Mouse (Mus musculus): Measurements from ENCODE around the gene Cyp2e1. TPM values are rescaled to one million over a fixed set of nuclear protein-coding genes. Genes with fewer than 3 reads are reported as not detected.

Gene Cyp2e1
- polyA plus RNA-seq (2021; fragmentation: Nextera tagmentation) = 0.67 and 1.3 TPM in 2 replicates
- long read RNA-seq, experiment 1 = 0 reads
- long read RNA-seq, experiment 2, partial matches to known transcripts = 0 of 1 reads
- long read RNA-seq, experiment 2, other reads (novel, unspliced or antisense) = 1 of 1 reads

DNA sequence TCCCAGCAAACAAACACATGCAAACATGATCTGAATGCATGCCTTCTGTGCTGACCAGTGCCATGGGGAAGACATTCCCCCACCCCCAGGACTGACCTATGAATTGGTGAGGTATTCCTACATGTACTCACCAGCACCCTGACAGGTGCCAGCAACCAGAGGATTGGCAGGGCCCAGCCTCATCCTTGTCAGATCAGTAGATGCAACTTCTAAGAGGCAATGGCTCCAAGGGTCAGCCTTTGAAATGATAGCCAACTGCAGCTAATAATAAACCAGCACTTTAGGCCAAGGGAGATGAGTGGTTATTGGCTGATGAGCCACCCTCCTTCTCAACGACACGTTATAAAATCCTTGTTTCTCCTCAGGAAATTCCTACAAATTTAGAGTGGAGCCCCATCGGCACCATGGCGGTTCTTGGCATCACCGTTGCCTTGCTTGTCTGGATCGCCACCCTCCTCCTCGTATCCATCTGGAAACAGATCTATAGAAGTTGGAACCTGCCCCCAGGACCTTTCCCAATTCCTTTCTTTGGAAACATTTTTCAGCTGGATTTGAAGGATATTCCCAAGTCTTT, at the start of gene Cyp2e1:
Cyp2e1 (plus strand) TSS at position 293 of the 574 bp plus-strand sequence.

GRCm38 (mm10) chr7:140787406-140788052, 24.0 kb downstream of the Cyp2e1 start, which contains the start of gene Syce1:
Gene Syce1, minus strand, starts transcription at chr7:140787852.

GRCm38 (mm10) chr7:140821653-140822329, 58.3 kb downstream of the Cyp2e1 start, which contains the start of gene Zfp941:
Gene Zfp941, minus strand, starts transcription at chr7:140822178.

Other genes with a start within 250 kb of the Cyp2e1 start
- not detected in 2 replicates for gene Olfr538, start 195.9 kb upstream of the Cyp2e1 start, polyA plus RNA-seq (2021; fragmentation: Nextera tagmentation)
- not detected in 2 replicates for gene Olfr46, start 162.5 kb upstream of the Cyp2e1 start, polyA plus RNA-seq (2021; fragmentation: Nextera tagmentation)
- gene Olfr61, start 134.8 kb upstream of the Cyp2e1 start, polyA plus RNA-seq (2021; fragmentation: Nextera tagmentation) = not detected in 2 replicates
- not detected in 2 replicates for gene Olfr53, start 117.3 kb upstream of the Cyp2e1 start, polyA plus RNA-seq (2021; fragmentation: Nextera tagmentation)
- 0.18 and 0.56 TPM in 2 replicates for gene Olfr539, start 103.8 kb upstream of the Cyp2e1 start, polyA plus RNA-seq (2021; fragmentation: Nextera tagmentation)
- not detected in 2 replicates for gene Olfr45, start 81.8 kb upstream of the Cyp2e1 start, polyA plus RNA-seq (2021; fragmentation: Nextera tagmentation)
- not detected in 2 replicates for gene Olfr541, start 66.5 kb upstream of the Cyp2e1 start, polyA plus RNA-seq (2021; fragmentation: Nextera tagmentation)
- 0.13 TPM in 1 of 2 replicates, not detected in the other for gene Syce1, start 24.1 kb downstream of the Cyp2e1 start, polyA plus RNA-seq (2021; fragmentation: Nextera tagmentation)
- gene Zfp941, start 58.4 kb downstream of the Cyp2e1 start, polyA plus RNA-seq (2021; fragmentation: Nextera tagmentation) = 12.4 and 16.1 TPM in 2 replicates
- 5.4 and 7.9 TPM in 2 replicates for gene Urah, start 71.3 kb downstream of the Cyp2e1 start, polyA plus RNA-seq (2021; fragmentation: Nextera tagmentation)
- gene Scgb1c1, start 81.8 kb downstream of the Cyp2e1 start, polyA plus RNA-seq (2021; fragmentation: Nextera tagmentation) = not detected in 2 replicates
- gene Odf3, start 84.1 kb downstream of the Cyp2e1 start, polyA plus RNA-seq (2021; fragmentation: Nextera tagmentation) = 0.09 TPM in 1 of 2 replicates, not detected in the other
- 0.92 TPM in 1 of 2 replicates, not detected in the other for gene Gm45785, start 92.6 kb downstream of the Cyp2e1 start, polyA plus RNA-seq (2021; fragmentation: Nextera tagmentation)
- gene Ric8a, start 93.2 kb downstream of the Cyp2e1 start, polyA plus RNA-seq (2021; fragmentation: Nextera tagmentation) = 48.8 and 56.4 TPM in 2 replicates
- 76.3 and 90.2 TPM in 2 replicates for gene Bet1l, start 93.8 kb downstream of the Cyp2e1 start, polyA plus RNA-seq (2021; fragmentation: Nextera tagmentation)
- gene Psmd13, start 118.2 kb downstream of the Cyp2e1 start, polyA plus RNA-seq (2021; fragmentation: Nextera tagmentation) = 90.3 and 118 TPM in 2 replicates
- gene Sirt3, start 118.6 kb downstream of the Cyp2e1 start, polyA plus RNA-seq (2021; fragmentation: Nextera tagmentation) = 125 and 147 TPM in 2 replicates
- 1.3 and 2.4 TPM in 2 replicates for gene Cox8b, start 136.7 kb downstream of the Cyp2e1 start, polyA plus RNA-seq (2021; fragmentation: Nextera tagmentation)
- gene Nlrp6, start 157.2 kb downstream of the Cyp2e1 start, polyA plus RNA-seq (2021; fragmentation: Nextera tagmentation) = 0.38 and 0.43 TPM in 2 replicates
- 2.2 and 2.3 TPM in 2 replicates for gene Pgghg, start 177.7 kb downstream of the Cyp2e1 start, polyA plus RNA-seq (2021; fragmentation: Nextera tagmentation)
- gene Ifitm5, start 186.6 kb downstream of the Cyp2e1 start, polyA plus RNA-seq (2021; fragmentation: Nextera tagmentation) = not detected in 2 replicates
- not detected in 2 replicates for gene Gm45717, start 192.2 kb downstream of the Cyp2e1 start, polyA plus RNA-seq (2021; fragmentation: Nextera tagmentation)
- 41.1 and 49.4 TPM in 2 replicates for gene Ifitm2, start 192.2 kb downstream of the Cyp2e1 start, polyA plus RNA-seq (2021; fragmentation: Nextera tagmentation)
- gene Ifitm1, start 203.5 kb downstream of the Cyp2e1 start, polyA plus RNA-seq (2021; fragmentation: Nextera tagmentation) = 6.8 and 8.0 TPM in 2 replicates
- 54.3 and 69.5 TPM in 2 replicates for gene Ifitm3, start 247.0 kb downstream of the Cyp2e1 start, polyA plus RNA-seq (2021; fragmentation: Nextera tagmentation)

Measured in left cerebral cortex, adult 6 months (tissue).